Mouse (Mus musculus): ENCODE data around the gene Ercc5.

DNA sequence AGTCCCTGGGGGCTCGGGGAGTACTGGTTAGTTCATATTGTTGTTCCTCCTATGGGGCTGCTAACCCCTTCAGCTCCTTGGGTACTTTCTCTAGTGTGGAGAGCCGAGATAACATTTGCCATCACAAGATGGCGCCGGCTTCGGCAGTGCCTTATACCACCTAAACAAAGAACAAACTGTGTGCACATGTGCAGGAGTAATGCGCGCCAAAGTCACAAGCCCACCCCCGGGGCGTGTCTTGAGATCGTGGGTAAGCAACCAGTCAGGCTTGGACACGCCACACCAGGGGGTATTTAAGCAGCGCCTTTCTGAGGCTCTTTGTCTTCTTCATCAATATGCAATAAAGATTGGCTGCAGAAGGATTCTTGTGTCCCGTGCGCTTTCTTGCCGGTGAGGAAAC is 55.3 kb downstream of the Ercc5 start:
- TF ChIP-seq CTCF (IDR thresholded peaks at IDR 0.05; ENCODE audit: control insufficient read depth, insufficient read depth, low read length) (no peak), POLR2A (IDR thresholded peaks at IDR 0.05; ENCODE audit: borderline replicate concordance, control insufficient read depth, low read depth, low read length) (no peak)

Measured in bone marrow, adult 2 months (tissue).